Mouse (Mus musculus) lung, adult 2 months (tissue): ENCODE results near the gene Prelp.

Experiments used
- CTCF ChIP-seq: fragments of 200-500 bp; IDR thresholded peaks from 2 replicates; pipeline ENCODE4 v1.5.1; 2011; ENCODE audit warnings: mild to moderate bottlenecking, low read length, control low read depth; ENCODE audit not compliant: insufficient read depth
- POLR2A ChIP-seq: fragments of 200-500 bp; IDR thresholded peaks from 2 replicates; pipeline ENCODE4 v1.6.1; 2011; ENCODE audit warnings: low read depth, mild to moderate bottlenecking, control low read depth, low read length, borderline replicate concordance; ENCODE audit errors: extremely low read depth

DNA sequence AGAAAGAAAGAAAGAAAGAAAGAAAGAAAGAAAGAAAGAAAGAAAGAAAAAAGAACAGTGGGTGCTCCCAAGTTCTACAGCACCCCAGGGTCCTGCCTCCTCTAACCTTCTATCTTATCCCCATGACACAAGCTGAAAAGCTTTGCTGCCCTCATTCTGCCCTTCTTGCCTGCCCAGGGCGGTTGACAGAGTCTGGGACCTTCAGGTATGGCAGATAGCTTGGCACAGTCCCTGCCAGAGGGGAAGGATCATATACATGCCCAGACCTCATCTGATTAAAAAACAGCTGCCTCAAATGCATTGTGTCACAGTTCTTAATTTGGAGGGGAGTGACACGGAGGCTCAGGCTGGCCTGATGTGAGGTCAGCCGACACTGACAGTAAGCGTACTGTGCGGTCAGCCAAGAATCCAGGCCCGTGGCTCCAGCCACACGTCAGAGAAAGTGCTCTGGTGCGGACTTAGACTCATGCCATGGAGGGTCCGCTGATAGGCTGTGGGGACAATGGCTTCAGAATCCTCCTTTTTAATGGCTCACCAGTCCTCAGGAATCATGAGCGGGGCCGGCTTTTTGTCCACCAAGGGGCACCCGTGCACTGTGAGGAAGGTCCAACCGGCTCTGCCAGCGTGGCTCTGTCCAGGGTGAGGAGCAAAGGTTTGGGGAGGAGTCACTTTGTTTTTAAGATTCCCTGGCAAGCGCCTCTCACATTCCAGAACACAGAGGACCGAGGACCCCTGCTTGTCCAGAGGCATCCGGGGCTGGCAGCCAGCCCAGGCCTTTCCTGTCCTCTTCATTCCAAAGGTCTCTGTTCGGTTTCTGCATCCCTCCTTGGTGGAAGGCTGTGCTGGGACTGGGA lies 40.3 kb upstream of the Prelp start:
- TF ChIP-seq POLR2A, result no peak
- TF ChIP-seq CTCF, result peak; percentile 70
